Mouse (Mus musculus) duodenum, adult 2 months (tissue): ENCODE data around the gene Rab11a. TPM values are rescaled to one million over a fixed set of nuclear protein-coding genes. Genes with fewer than 3 reads are reported as not detected.

Source experiments
- polyA plus RNA-seq: library from polyadenylated mRNA; depleted of rRNA; stranded (reverse); fragments of >200 nt; gene quantifications from 2 replicates; pipeline ENCODE4 v1.2.3, GENCODE M21; 2012; ENCODE audit warnings: low replicate concordance; rRNA removed

The Rab11a gene
- 39.8 and 82.4 TPM in 2 replicates for polyA plus RNA-seq

DNA sequence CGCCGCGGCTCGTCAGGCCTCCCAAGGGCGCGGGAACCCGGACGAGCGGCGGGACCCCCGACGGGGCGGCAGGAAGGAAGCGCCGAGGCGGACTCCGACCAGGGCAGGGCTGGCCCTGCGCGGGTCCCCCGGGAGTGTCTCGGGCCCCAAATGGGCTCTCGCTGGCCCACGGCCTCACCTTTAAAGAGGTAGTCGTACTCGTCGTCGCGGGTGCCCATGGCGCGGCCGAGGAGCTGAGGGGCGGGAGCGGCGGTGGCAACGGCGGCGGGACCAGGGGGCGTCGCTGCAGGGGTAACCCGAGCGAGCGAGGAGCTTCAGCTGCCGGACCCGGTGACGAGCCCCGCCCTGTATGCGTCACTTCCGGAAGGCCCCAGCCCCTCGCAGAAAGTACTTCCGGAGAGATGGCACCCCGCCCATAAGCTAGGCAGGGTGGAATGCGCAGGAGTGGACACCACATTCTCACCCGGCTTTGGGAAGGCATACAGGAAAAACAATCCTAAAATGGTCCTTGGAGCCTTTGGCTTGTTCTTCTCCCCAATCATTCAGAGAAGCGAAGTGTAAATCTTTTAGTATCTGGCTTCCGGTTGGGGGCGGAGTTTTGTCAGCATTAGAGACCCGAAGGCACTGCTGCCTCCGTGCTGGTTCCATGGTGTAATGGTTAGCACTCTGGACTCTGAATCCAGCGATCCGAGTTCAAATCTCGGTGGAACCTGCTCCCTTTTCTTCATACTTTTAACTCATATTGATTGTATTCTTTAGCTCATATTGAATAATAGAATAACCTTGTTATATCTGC lies at the start of gene Rab11a:
Gene Rab11a, minus strand, starts transcription at position 353 of the 796 bp plus-strand sequence.

Other genes starting within 250 kb of the Rab11a start
- 0.79 and 1.1 TPM in 2 replicates for gene Dennd4a, start 73.6 kb upstream of the Rab11a start, polyA plus RNA-seq
- not detected in 2 replicates for gene Slc24a1, start 213.8 kb upstream of the Rab11a start, polyA plus RNA-seq
- 3.7 and 6.6 TPM in 2 replicates for gene Ints14, start 223.1 kb upstream of the Rab11a start, polyA plus RNA-seq